Mouse (Mus musculus) cerebellum, adult 8-10 months (tissue): Measurements from ENCODE around the gene Hoxd12.

ENCODE experiments used
- DNase-seq: peaks from one replicate; pipeline ENCODE4 v3.0.0; 2022

The Hoxd12 gene

GRCm38 (mm10) chr2:74674881-74675665, at the start of gene Hoxd12:
Gene Hoxd12 (plus strand): TSS chr2:74675013.
- no peak for DNase-seq

DNA sequence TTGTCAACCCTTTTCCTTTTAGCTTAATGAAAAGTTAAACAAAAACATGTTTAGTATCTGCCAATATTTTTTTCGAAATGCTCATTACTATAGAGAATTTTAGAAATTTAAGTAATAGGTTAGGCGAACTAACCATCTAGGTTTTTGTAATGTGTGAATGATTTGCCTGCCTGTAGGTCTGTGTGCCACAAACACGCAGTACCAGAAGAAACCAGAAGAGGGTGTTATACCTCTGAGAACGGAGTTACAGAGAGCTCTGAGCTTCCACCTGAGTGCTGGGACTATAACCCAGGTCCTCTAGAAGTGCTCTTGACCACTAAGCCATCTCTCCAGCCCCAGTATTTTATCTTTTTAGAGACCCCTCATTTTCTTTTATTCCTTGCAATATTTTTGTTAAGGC, 39.4 kb upstream of the Hoxd12 start:
- DNase-seq, result no peak

DNA sequence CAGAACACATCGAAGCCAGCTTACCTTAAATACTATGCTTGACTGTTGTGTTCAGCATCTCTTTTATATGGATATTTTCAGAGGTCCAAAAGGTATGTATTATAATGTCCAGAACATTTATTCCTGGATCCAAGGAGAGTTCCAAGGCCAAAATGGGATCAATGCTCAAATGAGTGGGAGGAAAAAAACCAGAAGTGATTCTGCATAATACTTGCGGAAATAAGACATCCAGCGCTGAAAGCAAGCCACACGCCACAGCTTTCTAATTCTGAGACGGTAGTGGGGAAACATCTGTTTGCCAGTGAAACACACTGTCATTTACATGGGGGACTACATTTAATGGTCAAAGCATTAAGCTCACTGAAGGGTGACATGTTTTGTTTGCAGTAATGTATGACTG, 32.4 kb upstream of the Hoxd12 start:
- DNase-seq, result no peak

DNA sequence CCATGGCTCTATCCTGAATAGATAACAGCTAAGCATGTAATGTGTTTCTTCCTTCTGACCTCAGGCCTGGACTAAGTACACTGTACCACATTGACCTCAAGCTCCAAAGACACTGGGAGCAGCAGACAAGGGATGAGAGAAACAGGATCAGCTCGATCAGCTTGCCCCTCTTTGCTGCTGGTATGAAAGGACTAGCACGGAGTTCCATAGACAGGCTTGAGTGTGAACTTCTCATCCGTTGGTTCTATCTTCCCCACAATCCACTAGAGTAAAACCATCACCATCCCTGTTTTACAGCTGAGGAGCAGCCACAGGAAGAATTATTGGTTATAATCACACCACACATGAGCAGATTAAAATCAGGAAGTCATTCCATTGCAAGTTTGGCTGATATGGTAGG, 29.2 kb upstream of the Hoxd12 start:
- no peak for DNase-seq

DNA sequence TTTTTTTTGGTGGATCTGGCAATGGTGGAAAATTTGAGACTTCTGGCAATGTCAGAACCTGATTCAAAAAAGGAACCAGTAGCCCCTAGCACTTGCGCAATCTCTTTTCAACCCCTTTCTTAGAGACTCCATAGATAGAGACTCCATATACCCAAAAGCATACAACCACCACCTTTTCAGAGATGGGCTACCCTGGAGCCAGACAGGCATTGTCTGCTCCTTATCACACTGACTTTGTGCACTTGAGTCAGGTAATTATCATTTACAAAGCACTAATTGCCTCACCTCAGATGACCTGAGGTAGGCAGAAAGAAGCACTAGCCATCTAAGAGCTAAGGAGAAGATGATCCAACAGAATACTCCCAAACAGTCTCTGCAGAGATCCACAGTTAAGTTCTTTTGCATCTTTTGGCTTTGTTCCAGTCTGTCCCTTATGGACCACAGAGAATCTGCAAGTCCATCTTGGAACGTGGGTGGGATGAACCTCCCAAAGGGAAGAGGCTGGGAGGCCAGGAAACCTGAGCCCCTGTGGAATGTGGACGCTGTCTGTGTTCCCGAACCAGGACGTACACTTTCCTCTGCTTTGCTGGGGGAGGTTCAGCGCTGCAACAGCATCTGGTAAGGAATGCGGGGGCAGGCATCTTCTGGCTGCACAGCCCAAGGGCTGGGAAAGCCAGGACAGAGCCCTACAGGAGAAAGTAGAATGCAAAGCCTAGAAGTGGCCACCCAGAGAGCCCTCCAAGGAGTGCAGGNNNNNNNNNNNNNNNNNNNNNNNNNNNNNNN, 27.5 kb upstream of the Hoxd12 start:
- no peak for DNase-seq

GRCm38 (mm10) chr2:74652996-74653340, 21.8 kb upstream of the Hoxd12 start:
- DNase-seq, result no peak

DNA sequence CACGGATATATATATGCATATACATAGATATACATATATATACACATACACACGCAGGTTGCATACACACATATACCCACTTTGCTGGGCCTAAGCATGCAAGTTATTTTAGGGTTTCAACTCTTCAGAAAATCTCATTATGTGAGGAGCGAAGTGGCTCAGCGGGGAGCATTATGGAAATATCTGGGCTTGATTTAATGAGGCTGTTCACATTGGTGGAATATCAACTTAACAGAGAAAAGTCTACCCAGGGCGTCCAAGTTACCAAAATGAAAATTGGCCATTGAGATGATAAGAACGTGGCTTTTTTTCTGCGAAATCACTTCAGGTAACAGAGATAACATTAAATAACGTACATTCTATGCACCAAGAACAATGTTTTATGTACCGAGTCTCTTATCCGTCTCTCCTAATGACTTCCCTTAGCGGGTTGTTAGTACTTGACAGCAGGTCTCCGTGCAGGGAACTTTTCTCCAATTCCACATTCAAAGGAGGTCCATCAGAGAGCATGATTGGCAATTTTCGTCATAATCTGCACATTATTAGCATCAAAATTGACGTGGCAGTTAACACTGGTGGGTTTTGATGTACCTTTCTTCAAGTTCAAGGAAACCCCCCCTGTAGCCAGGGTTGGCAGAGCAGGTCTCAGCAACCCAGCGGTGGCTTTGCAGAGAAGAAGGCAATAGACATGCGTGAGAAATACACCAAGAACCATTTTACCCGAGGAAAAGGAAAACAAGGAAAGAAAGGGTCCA, 20.9 kb upstream of the Hoxd12 start:
- no peak for DNase-seq

DNA sequence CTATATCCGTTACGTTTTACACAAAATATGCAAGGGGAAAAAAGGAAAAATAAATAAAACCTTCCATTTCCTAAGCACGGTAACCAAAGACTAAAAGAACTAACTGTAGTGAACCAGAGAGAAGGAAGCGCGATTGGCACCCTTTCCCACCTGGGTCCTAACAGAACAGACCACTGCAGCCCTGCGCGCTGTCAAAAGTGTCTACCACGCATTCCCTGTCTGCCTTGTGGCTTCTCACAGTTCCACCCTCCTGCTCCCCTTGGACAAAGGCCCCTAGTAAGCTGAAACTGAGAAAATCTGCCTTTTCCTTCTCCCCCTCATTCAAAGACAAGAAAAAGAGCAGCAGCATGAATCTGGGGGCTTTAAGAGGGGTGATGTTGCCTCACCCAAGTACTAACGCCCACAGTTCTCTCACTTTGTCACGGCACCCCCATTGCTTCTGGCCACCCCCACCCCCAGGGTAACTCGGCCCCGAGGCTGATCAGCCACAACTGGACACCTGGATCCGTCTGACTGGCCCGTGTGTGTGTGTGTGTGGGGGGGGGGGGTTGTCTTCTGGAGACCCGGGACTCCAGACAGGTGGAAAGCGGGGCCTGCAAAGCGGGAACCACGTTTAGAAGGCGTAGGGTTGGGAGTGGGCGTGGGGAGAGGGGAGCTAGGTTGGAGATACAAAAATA, 19.9 kb upstream of the Hoxd12 start:
- no peak for DNase-seq

DNA sequence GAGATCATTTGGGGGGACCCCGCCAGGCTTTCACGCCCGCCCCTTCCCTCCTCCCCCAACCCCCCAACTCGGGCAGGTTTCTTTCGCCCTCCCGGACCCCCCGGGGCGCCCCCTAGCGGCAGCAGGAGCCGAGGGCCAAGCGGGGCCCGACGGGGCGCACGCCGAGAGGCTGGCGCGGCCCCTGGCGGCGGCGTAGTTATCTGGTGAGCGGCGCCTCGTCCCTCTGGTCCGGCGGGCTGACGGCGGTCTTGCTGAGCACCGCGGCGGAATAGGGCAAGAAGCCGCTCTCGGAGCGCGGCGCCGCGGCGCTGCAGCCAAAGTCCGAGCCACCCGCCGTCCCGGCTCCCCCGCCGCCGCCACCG, 19.4 kb upstream of the Hoxd12 start:
- no peak for DNase-seq

- no peak for DNase-seq
Observed at GRCm38 (mm10) chr2:74655821-74656631, 18.8 kb upstream of the Hoxd12 start.

DNA sequence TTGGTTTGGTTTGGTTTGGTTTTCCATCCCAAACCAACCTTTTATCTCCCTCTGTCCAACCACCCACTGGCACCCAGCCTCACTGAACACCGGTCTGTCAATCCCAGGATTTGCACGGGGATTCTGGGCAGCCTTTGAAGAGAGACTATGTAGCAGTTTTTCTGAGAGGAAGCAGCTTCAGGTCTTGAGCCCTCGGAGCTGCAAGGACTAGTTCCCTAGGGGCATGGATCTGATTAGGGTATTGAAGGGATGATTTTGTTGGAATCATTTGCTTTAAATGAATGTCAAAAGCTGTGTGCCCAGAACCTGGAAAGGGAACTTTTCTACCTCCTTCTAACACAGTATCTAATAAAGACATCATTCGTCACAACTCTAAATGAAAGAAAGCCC, 18.2 kb upstream of the Hoxd12 start:
- DNase-seq, result no peak

GRCm38 (mm10) chr2:74657251-74658023, 17.4 kb upstream of the Hoxd12 start:
- no peak for DNase-seq

DNA sequence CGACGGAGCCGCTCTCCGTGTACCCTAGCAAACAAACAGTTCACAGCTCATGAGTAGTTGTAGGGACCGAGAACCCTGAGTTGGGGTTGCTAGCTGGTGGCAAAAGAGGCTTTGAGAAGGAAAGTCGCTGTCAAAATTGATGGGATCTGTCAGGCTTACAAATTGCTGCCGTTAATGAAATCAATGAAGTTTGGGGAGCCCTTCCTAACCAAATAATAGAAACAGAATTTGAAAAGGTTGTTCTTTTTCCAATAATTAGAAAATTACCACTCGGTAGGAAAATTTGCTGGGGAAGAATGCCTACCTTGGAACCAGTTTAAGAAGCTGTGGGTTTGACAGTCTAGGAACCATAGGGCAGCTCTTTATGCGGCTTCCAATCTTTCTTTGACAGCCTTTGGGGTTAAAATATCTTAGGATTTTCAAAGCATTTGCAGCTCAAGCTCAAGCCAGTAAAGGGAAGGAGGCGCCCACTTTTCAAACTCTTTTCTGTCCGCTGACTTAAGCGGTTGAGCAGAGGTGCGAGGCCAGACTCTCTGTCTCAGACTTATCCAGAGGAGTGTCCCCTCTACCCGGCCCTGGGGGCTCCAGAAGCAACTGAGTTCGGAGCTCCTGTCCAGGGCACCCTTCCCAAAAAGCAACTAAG, 16.7 kb upstream of the Hoxd12 start:
- no peak for DNase-seq

DNA sequence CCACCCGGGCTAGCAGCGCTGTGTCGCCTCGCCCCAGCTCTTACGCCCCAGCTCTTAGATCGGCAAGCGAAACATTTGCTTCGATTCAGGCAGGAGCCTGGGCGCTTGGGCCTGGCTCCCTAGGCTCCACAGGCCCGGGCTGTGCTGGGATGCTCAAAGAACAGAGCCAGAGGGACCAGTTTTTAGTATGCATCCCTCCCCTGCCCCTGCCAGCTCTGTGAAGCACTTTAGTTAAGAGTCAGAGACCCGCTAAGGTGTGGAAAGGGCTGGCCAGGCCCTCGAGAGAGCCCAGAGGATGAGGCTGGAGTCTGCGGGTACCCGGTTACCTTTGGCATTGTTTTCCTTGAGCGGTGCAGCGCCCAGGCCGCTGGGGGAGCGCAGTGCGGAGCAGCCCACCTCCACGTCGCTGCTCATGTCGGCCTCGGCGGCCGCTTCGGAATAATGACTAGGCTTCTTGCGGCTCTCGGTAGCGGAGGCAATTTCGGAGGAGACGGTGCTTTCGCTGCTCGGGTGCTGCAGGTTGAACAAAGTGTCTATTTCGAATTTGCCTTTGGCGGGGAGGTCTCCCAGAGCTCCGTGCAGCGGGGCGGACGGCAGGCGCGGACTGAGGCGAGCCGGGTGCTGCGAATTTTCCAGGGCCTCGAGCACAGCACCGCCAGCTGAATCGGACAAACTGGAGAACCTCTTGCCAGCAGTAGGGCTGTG, 16.0 kb upstream of the Hoxd12 start:
- DNase-seq, result no peak

GRCm38 (mm10) chr2:74659507-74660005, 15.3 kb upstream of the Hoxd12 start, which contains the start of gene Evx2:
Gene Evx2 (minus strand): TSS chr2:74659557.
- no peak for DNase-seq

GRCm38 (mm10) chr2:74660421-74661375, 14.1 kb upstream of the Hoxd12 start:
- DNase-seq, result no peak

DNA sequence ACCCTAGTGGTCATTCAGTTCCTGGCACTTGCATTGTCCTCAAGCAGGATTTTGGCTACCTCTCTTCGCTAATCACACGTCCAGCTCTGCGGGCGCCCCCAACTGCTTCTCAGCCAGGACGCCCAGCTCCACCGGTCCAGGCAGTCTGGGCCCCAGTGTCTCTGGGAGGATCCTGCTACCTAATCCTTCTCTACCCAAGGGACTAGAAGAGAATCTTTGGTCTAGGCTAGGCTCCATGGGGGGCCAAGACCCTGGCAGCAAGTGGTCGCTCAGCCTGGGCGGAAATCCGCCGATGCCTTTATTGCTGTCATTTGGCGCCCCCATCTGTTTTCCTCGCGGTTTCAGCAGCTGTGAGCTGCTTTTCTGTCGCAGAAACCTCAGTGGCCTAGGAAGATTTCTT, 13.1 kb upstream of the Hoxd12 start:
- DNase-seq, result no peak

- no peak for DNase-seq
Observed at GRCm38 (mm10) chr2:74663291-74663925, 11.4 kb upstream of the Hoxd12 start.
